Mouse (Mus musculus): ENCODE results near the gene Lrrc51.

Gene Lrrc51

GRCm38 (mm10) chr7:101880855-101881254 is 52.8 kb downstream of the Lrrc51 start:
- DNase-seq = no peak

GRCm38 (mm10) chr7:101875978-101876377 is 57.7 kb downstream of the Lrrc51 start:
- DNase-seq = no peak

GRCm38 (mm10) chr7:101871296-101871695 is 62.4 kb downstream of the Lrrc51 start:
- no peak for DNase-seq

DNA sequence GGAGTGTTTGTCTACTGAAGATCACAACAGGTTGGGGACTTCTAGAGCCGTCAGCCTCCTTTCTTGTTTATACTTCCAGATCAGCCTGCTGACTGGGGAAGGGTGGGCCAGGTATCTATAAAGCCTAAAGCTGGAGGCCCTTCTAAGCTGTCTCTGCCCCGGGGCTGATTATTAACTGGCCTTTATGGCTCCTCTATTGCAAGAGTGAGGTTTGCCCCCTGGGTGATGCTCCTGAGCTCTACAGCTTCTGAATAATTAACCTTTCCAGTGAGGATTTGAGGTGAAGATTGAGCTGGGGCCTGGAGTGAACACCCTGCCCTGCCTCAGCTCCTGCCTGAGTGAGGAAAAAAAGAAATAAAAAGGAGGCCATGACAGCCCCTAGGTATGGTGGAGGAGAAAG is 63.1 kb downstream of the Lrrc51 start, which contains the start of gene Folr1:
TSS of gene Folr1 (minus strand) at position 160 of the 400 bp plus-strand sequence.
- DNase-seq = no peak

DNA sequence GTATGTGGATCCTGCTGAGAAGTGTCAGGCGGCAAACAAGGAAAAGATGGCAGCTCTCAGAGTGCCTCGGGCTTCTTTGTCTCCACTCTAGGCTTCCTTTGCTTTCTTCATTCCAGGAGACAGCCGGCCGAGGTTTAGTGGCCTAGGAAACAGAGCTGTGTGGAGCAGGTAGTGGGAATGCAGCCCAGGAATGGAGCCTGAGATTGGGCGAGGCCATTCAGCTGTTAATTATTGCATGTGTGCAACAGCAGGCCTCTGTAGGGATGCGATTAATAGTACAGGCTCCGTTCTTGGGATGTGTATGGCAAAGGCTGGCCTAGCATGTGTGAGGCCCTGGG is 64.6 kb downstream of the Lrrc51 start:
- no peak for DNase-seq

- peak; percentile 67 for DNase-seq
Measured at GRCm38 (mm10) chr7:101868241-101869162, 65.2 kb downstream of the Lrrc51 start.

GRCm38 (mm10) chr7:101867482-101867881 is 66.2 kb downstream of the Lrrc51 start:
- no peak for DNase-seq

DNA sequence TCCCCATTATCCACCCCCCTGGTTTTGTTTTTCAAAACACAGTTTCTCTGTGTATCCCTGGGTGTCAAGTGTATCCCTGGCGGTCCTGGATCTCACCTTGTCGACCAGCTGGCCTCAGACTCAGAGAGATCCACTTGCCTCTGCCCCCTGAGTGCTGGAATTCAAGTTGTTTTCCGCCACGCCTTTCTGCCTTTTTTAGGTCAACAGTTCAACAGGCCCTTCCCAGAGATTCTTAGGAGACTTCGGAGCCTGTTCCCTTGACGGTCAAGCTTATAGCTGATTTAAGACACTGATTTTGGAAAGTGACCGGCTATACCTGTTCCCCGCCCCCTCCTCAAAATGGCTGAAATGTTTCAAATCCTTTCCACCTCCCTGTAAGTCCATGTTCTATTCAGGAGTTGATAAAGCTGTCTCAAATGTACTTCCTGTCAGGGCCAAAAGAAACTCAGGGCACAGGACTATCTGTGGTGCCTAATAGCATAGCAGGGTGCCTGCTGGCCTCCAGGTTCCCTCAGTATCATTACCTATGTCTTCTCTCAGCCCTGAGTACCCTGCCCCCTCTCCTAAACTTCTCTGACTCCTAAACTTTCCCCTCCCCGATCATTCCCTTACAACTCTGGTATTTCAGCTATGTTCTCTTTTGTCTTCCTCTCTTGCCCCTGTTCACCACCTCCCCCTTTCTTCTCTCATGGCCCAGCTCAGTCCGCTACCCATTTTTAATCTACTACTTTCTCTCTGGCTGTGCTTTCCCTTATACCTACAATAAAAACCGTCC is 67.0 kb downstream of the Lrrc51 start:
- DNase-seq = no peak

DNA sequence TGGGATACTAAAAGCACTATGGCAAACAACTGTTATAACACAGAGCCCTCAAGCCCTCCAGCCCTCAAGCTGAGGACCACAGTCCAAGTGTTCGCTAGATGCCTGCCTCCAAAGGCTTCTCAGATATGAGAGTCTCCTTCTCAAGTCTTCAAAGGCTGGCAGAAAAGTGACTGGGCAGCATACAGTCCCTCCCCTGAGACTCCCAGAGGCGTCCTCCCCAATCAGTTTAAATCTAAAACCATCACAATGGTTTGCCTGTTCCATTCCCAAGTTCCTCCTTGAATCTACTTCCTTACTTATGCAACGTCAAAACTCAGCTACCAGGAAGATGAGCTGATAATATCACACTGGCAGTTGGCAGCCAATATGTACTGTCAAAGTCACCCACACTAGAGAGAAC is 70.3 kb downstream of the Lrrc51 start, which contains the start of gene Anapc15:
TSS of gene Anapc15 (plus strand) at position 301 of the 400 bp plus-strand sequence.
- no peak for DNase-seq
